Mouse (Mus musculus): ENCODE measurements around the gene Erap1. TPM values are rescaled to one million over a fixed set of nuclear protein-coding genes. Genes with fewer than 3 reads are reported as not detected.
A peak's percentile ranks its signal among the peaks of the same experiment; 100 is the strongest.
"Not testable (repeated sequence)": the region's sequence is repeated elsewhere in the genome, so short reads cannot be mapped to it uniquely, and the experiment has no call there.

Erap1 gene
- polyA plus RNA-seq (2012; ENCODE audit: insufficient read depth, insufficient read length, low replicate concordance, missing spikeins): not detected in 2 replicates

DNA sequence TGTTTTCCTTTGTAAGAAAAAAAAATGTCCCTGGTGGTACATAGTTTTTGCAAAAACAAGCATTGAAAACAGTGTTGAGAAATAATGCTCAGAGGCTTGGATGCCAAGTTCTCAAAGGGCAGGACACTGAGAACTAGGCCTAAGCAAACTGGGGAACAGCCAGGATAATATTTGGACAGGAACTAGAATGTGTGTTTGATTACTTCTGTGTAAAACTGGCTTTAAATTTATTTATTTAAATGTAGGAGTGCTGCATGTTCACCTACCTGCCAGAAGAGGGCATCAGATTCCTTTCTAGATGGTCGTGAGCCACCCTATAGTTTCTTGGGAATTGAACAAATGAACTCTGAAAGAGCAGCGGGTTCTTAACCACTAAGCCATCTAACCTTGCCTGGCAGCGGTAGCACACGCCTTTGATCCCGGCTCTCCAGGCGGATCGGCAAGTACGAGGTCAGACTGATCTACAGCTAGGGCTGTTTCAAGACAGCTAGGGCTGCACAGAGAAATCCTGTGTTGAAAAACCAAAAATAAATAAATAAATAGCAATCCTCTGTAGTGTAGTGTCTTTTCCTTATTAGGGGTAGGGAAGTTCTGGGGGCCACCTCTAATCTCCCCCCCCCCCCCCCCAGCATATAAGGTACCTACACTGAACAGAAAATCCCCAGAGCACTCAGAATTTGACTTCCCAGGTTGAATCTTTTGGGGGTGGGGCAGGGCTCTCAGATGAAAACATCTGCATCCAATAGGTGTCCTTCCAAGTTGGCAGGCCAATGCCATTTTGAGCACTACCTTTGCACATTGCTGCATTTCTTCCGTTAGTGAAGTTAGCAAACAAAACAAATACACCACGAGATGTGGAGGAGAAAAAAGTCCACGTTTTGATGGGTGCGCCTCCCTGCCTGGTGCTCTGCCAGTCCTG is at the start of gene Erap1:
Gene Erap1, plus strand, starts transcription at position 776 of the 919 bp plus-strand sequence.
- H3K4me3 ChIP-seq (ENCODE audit: insufficient read depth, low read depth, low read length): peak within 1 kb of the TSS; percentile 93
- TF ChIP-seq CTCF (IDR thresholded peaks at IDR 0.05; ENCODE audit: insufficient read depth, low read depth, low read length): 0 out of 2 replicates have a peak, but pooled peaks have one; percentile 24
- no peak for TF ChIP-seq POLR2A (IDR thresholded peaks at IDR 0.05; ENCODE audit: insufficient read depth, low read depth, low read length)
- WGBS: 1% methylated on average over 12 of the region's 12 CpGs
- peak within 1 kb of the TSS; percentile 91 for H3K27ac ChIP-seq (ENCODE audit: insufficient read depth, low read depth, low read length)
- H3K4me1 ChIP-seq (ENCODE audit: control insufficient read depth, insufficient read depth, low read length): 0 out of 2 replicates have a peak, but pooled peaks cover 2% of the 10 kb centered on the region

DNA sequence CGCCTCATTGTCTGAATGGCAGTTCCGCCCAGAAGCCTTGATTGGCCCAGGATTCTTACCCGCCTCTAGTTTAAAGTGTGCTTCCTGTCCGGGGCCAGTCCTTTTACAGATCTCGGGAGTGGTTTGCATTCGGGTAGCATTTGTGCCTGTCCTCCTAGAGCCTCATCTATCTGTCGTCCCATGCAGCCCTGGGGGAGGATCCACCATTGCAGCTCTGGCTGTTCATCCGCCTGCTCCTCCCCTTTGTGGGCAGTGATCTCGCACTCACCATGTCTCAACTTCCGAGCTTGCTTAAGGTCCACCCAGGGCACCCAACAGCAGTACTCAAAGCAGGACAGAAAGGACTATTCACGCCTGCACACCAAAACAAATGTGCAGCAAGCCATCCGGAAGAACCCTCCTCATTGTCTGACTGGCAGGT is 48.0 kb upstream of the Erap1 start:
- not testable (repeated sequence) for H3K4me3 ChIP-seq (ENCODE audit: insufficient read depth, low read depth, low read length); H3K4me1 ChIP-seq (ENCODE audit: control insufficient read depth, insufficient read depth, low read length); H3K27ac ChIP-seq (ENCODE audit: insufficient read depth, low read depth, low read length)
- 63% methylated on average over 12 of the region's 12 CpGs for WGBS

DNA sequence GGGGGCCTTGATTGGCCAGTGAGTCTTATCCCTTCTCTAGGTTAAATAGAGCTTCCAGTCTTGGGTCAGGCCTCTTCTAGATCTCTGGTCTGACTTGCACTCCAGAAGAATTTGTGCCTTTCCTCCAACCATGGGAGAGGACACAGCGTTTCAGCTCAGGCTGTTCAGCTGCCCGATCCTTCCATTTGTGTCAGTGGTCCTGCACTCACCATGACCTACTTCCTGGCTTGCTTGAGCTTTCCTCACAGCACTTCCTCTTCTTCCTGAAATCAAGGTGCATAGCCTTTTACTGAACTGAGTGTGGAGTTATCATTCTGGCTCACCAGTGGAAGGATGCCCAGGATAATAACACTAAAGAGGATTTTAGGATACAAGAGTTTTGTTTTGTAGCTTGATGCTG is 47.5 kb upstream of the Erap1 start:
- H3K4me1 ChIP-seq (ENCODE audit: control insufficient read depth, insufficient read depth, low read length); H3K27ac ChIP-seq (ENCODE audit: insufficient read depth, low read depth, low read length); H3K4me3 ChIP-seq (ENCODE audit: insufficient read depth, low read depth, low read length): not testable (repeated sequence)
- WGBS: 74% methylated on average over 2 of the region's 2 CpGs

DNA sequence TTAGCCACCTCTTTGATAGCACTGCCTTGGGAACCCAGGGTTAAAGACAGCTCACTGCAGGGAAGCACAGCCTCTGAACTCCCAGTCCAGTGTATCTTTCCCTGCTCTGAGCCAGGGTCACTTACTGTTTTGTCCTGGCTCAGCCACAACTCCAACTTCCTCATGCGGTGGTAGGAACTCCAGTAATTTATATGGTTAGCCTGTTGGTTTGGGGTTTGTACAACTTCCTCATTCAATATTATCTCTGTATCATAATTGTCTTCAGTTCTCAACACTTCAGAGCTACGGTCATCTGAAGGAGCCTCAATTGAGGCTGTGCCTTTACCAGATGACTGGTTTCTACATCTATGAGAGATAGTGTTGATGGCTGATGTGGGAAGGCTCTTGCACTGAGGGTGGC is 42.3 kb upstream of the Erap1 start:
- not testable (repeated sequence) for H3K27ac ChIP-seq (ENCODE audit: insufficient read depth, low read depth, low read length); H3K4me3 ChIP-seq (ENCODE audit: insufficient read depth, low read depth, low read length); H3K4me1 ChIP-seq (ENCODE audit: control insufficient read depth, insufficient read depth, low read length)
- 89% methylated on average over 2 of the region's 2 CpGs for WGBS

DNA sequence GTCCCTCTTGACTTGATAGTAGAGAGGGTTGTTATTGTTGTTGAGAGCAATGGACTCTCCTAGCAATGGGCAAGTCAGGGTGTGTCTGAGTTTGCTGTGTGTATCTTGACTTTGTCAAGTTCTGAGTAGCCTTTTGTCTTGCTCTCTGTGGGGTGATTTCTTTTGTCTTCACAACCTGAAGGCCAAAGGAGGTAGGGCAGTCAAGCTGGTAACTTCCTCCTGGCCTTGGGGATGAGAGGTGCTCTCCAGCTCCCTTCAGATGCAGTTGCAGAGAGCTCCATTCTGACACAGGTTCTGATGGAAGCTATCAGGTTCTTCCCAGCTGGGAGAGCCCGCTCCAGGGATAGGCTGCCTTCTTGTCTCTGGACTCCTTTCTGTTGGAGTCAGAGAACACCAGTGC is 37.6 kb upstream of the Erap1 start:
- not testable (repeated sequence) for H3K4me3 ChIP-seq (ENCODE audit: insufficient read depth, low read depth, low read length); H3K4me1 ChIP-seq (ENCODE audit: control insufficient read depth, insufficient read depth, low read length); H3K27ac ChIP-seq (ENCODE audit: insufficient read depth, low read depth, low read length)
- 93% methylated on average over 1 of the region's 1 CpGs for WGBS

DNA sequence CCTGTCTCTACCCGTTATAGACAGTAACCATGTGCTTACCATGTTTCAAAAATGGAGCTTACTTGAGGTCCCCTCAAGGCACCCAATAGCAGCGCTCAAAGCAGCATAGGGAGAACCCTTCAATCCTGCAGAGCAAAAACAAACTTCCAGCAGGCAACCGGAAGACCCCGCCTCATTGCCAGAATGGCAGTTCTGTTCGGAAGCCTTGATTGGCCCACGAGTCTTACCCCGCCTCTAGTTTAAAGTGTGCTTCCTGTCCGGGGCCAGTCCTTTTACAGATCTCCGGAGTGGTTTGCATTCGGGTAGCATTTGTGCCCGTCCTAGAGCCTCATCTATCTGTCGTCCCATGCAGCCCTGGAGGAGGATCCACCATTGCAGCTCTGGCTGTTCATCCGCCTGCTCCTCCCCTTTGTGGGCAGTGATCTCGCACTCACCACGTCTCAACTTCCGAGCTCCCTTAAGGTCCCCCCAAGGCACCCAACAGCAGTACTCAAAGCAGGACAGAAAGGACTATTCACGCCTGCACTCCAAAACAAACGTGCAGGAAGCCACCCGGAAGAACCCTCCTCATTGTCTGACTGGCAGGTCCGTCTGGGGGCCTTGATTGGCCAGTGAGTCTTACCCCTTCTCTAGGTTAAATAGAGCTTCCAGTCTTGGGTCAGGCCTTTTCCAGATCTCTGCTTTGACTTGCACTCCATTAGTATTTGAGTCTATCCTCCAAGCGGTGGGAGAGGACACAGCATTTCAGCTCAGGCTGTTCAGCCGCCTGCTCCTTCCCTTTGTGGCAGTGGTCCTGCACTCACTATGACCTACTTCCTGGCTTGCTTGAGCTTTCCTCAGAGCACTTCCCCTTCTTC is 22.0 kb upstream of the Erap1 start:
- Histone ChIP-seq H3K4me3 (ENCODE audit: insufficient read depth, low read depth, low read length) (peak overlapping the region; percentile 75), H3K27ac (ENCODE audit: insufficient read depth, low read depth, low read length) (peak overlapping the region; percentile 78)
- 10% methylated on average over 22 of the region's 22 CpGs for WGBS
- peak; percentile 35; the same call in 1 of the 2 replicates for TF ChIP-seq POLR2A (IDR thresholded peaks at IDR 0.05; ENCODE audit: insufficient read depth, low read depth, low read length)
- H3K4me1 ChIP-seq (ENCODE audit: control insufficient read depth, insufficient read depth, low read length): not testable (repeated sequence)

DNA sequence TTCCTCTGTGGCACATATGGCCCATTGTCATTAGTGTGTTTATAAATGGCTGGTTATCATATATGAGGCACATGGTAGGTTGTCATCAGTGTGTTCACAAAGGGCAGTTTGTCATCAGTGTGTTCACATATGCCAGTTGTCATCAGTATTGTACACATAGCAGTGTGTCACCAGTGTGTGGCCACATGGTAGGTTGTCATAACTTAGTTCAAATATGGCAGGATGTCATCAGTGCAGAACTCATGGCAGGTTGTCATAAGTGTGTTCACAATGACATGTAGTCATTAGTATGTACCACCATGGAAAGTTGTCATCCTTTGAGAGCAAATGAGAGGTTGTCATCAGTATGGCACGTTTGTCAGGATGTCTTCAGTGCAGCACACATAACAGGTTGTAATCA is 7.0 kb upstream of the Erap1 start:
- TF ChIP-seq POLR2A (IDR thresholded peaks at IDR 0.05; ENCODE audit: insufficient read depth, low read depth, low read length): no peak
- 50% methylated on average over 1 of the region's 1 CpGs for WGBS
- Histone ChIP-seq H3K4me1 (ENCODE audit: control insufficient read depth, insufficient read depth, low read length) (no peaks in the 10 kb centered on the region), H3K4me3 (ENCODE audit: insufficient read depth, low read depth, low read length) (no peak overlapping the region), H3K27ac (ENCODE audit: insufficient read depth, low read depth, low read length) (no peak overlapping the region)

DNA sequence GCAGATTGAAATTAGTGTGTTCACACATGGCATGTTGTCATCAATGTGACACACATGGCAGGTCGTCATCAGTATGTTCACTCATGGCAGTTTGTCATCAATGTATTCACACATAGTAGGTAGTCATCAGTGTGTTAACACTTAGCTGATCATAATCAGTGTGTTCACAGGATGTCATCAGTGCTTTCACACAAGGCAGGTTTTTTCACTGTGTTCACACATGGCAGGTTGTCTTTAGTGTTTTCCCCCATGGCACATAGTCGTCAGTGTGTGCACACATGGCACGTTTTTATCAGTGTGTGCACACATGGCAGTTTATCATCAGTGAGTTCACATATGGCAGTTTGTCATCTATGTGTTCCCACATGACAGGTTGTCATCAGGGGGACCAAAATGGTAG is 6.5 kb upstream of the Erap1 start:
- Histone ChIP-seq H3K4me1 (ENCODE audit: control insufficient read depth, insufficient read depth, low read length) (no peaks in the 10 kb centered on the region), H3K27ac (ENCODE audit: insufficient read depth, low read depth, low read length) (no peak overlapping the region), H3K4me3 (ENCODE audit: insufficient read depth, low read depth, low read length) (no peak overlapping the region)
- TF ChIP-seq CTCF (IDR thresholded peaks at IDR 0.05; ENCODE audit: insufficient read depth, low read depth, low read length) (no peak), POLR2A (IDR thresholded peaks at IDR 0.05; ENCODE audit: insufficient read depth, low read depth, low read length) (no peak)
- WGBS: 88% methylated on average over 3 of the region's 3 CpGs

DNA sequence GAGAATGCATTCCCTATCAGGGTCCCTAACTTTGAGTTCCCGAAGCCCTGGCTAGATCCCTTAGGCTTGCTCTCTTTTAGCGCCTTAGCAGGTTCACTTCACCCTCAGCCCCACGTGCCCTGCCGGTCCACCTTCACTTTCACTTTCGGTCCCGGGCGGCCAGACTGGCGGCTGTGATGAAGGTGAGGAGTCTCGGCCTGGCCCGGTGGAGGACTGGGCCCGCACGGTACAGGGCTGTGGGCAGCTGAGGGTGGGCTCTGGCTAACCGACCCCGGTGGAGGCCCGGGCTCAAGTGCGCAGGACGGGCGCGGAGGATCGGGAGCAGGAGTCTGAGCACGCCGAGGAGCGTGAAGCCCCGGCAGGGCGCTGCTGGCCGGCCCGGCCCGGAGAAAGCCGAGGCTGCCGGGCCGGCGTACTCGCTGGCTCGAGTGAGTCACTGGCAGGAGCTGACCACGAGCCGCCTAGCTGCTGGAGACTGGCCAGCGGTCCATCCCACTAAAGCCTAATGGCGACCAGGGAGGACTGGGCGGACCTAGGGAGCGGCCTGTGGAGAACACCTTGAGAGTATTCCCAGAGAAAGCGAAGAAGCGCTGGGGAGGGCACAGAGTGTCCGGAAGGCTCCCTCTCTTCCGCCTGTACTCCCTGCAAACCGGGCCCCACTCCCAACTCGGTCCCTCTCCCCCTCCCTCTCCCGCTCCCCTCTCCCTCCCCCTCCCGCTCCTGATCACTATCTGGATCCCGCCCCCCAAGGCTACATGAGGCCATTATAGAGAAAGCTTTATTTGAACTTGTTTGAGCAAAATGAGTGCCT is 549 bp downstream of the Erap1 start:
- WGBS: under 1% methylated on average over 49 of the region's 49 CpGs
- Histone ChIP-seq H3K27ac (ENCODE audit: insufficient read depth, low read depth, low read length) (peak overlapping the region; percentile 91), H3K4me3 (ENCODE audit: insufficient read depth, low read depth, low read length) (peak overlapping the region; percentile 93), H3K4me1 (ENCODE audit: control insufficient read depth, insufficient read depth, low read length) (0 out of 2 replicates have a peak, but pooled peaks cover 2% of the 10 kb centered on the region)
- TF ChIP-seq CTCF (IDR thresholded peaks at IDR 0.05; ENCODE audit: insufficient read depth, low read depth, low read length): peak; percentile 14; the same call in 1 of the 2 replicates
- TF ChIP-seq POLR2A (IDR thresholded peaks at IDR 0.05; ENCODE audit: insufficient read depth, low read depth, low read length): no peak

DNA sequence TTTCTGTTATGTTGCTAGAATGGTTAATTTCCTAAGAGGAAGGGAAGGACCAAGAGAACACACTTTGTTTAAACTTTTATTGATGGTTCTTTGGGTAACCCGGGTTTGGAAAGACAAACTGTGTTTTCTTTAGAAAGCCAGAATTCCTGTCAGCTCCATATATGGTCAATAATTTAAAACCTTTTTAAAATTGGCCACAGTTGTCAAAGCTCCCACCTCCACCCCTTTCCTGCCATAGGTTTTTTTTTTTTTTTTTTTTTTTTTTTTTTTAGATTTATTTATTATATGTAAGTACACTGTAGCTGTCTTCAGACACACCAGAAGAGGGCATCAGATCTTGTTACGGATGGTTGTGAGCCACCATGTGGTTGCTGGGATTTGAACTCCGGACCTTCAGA is 1.2 kb downstream of the Erap1 start:
- H3K4me3 ChIP-seq (ENCODE audit: insufficient read depth, low read depth, low read length): peak overlapping the region; percentile 93
- not testable (repeated sequence) for H3K4me1 ChIP-seq (ENCODE audit: control insufficient read depth, insufficient read depth, low read length); H3K27ac ChIP-seq (ENCODE audit: insufficient read depth, low read depth, low read length)
- 55% methylated on average over 3 of the region's 3 CpGs for WGBS

All from olfactory bulb, adult 2 months (tissue).